ENCODE assay signal across 24 mouse cellular contexts in genomic region chr3:35033587-35033986, GRCm38 (mm10).
"Had no signal": no experiment of that assay in that cellular context is flagged by ENCODE, and none has a peak within 500 bp of the region (broad histone marks: within the 10 kb centered on the region; RNA-seq: fewer than 3 reads in every experiment).

No protein-coding gene starts in this region.

- H3K4me1 ChIP-seq: heart, embryonic 13.5 days; heart, embryonic 15.5 days; hindbrain, embryonic 13.5 days; hindbrain, embryonic 15.5 days; limb, embryonic 13.5 days; limb, embryonic 15.5 days; liver, embryonic 12.5 days had no signal

- H3K27ac ChIP-seq: heart, adult 2 months; heart, embryonic 13.5 days; heart, embryonic 15.5 days; hindbrain, embryonic 13.5 days; hindbrain, embryonic 15.5 days; hindbrain, postnatal 0 days; limb, embryonic 13.5 days; limb, embryonic 15.5 days; liver, embryonic 12.5 days; liver, embryonic 14.5 days had no signal

- H3K9me3 ChIP-seq: heart, embryonic 13.5 days; heart, embryonic 15.5 days; hindbrain, embryonic 13.5 days; hindbrain, embryonic 15.5 days; limb, embryonic 13.5 days; limb, embryonic 15.5 days; liver, embryonic 12.5 days had no signal

- H3K4me2 ChIP-seq: heart, embryonic 11.5 days; heart, embryonic 13.5 days; heart, embryonic 15.5 days; hindbrain, embryonic 13.5 days; hindbrain, embryonic 15.5 days; limb, embryonic 13.5 days; limb, embryonic 15.5 days; liver, embryonic 12.5 days had no signal

- H3K27me3 ChIP-seq: hindbrain, embryonic 13.5 days; hindbrain, embryonic 15.5 days; limb, embryonic 13.5 days; limb, embryonic 15.5 days; liver, embryonic 12.5 days had no signal

- H3K4me3 ChIP-seq: heart, adult 2 months; heart, embryonic 13.5 days; heart, embryonic 15.5 days; hindbrain, embryonic 13.5 days; hindbrain, embryonic 15.5 days; limb, embryonic 13.5 days; limb, embryonic 15.5 days; liver, embryonic 12.5 days had no signal

- H3K9ac ChIP-seq: forebrain, postnatal 0 days; heart, embryonic 13.5 days; heart, embryonic 15.5 days; hindbrain, embryonic 13.5 days; hindbrain, embryonic 15.5 days; limb, embryonic 13.5 days; limb, embryonic 15.5 days; liver, embryonic 12.5 days; liver, embryonic 14.5 days had no signal

- H3K36me3 ChIP-seq: heart, embryonic 13.5 days; heart, embryonic 15.5 days; hindbrain, embryonic 13.5 days; hindbrain, embryonic 15.5 days; limb, embryonic 13.5 days; limb, embryonic 15.5 days; liver, embryonic 12.5 days had no signal

- ATAC-seq: forebrain, postnatal 0 days; hindbrain, postnatal 0 days; intestine, embryonic 16.5 days; liver, embryonic 12.5 days had no signal

- DNase-seq: forebrain, postnatal 0 days; gastrocnemius, postnatal 14 days; gastrocnemius, postnatal 36 days; heart, adult 11 months; heart, adult 2 months; heart, postnatal 14 days; heart, postnatal 36 days; kidney, adult 11 months; kidney, adult 8-10 months; kidney, postnatal 36 days; layer of hippocampus, adult 9-11 months; layer of hippocampus, postnatal 36 days; left cerebral cortex, postnatal 4 days had no signal
